Mouse (Mus musculus) ES-Bruce4 (cell line): Measurements from ENCODE around the gene Atp1a2. TPM values are rescaled to one million over a fixed set of nuclear protein-coding genes. Genes with fewer than 3 reads are reported as not detected.

Experiments
- H3K27ac ChIP-seq: 2 replicates; pipeline ENCODE4 v1.5.1; 2012; ENCODE audit warnings: low read length, inconsistent platforms; ENCODE audit not compliant: insufficient read depth
- H3K27me3 ChIP-seq: 2 replicates; pipeline ENCODE4 v1.6.1; 2012; ENCODE audit warnings: mild to moderate bottlenecking, low read length, inconsistent platforms; ENCODE audit not compliant: control insufficient read depth, poor library complexity, insufficient read depth, severe bottlenecking
- H3K36me3 ChIP-seq: 2 replicates; pipeline ENCODE4 v1.6.1; 2012; ENCODE audit warnings: inconsistent platforms, mild to moderate bottlenecking, low read length, moderate library complexity; ENCODE audit not compliant: control insufficient read depth, poor library complexity, insufficient read depth, severe bottlenecking
- H3K4me1 ChIP-seq: one replicate; pipeline ENCODE4 v1.8.1; 2011; ENCODE audit warnings: low read length; ENCODE audit not compliant: control insufficient read depth, insufficient read depth
- H3K4me3 ChIP-seq: 2 replicates; pipeline ENCODE4 v1.5.1; 2011; ENCODE audit warnings: low read depth, mild to moderate bottlenecking, low read length
- H3K9ac ChIP-seq: 2 replicates; pipeline ENCODE4 v1.6.1; 2012; ENCODE audit warnings: low read depth, mild to moderate bottlenecking, inconsistent platforms; ENCODE audit not compliant: poor library complexity, severe bottlenecking
- H3K9me3 ChIP-seq: replicated peaks from 2 replicates; pipeline ENCODE4 v1.6.1; 2012; ENCODE audit warnings: mild to moderate bottlenecking, low read length, inconsistent platforms; ENCODE audit not compliant: control insufficient read depth, poor library complexity, insufficient read depth, severe bottlenecking
- CTCF ChIP-seq: IDR thresholded peaks from one replicate; pipeline ENCODE4 v1.8.1; 2011; ENCODE audit warnings: low read depth, low read length
- EP300 ChIP-seq: IDR thresholded peaks from 2 replicates; pipeline ENCODE4 v1.6.1; 2011; ENCODE audit warnings: low read depth, low read length; ENCODE audit not compliant: insufficient read depth
- POLR2A ChIP-seq: IDR thresholded peaks from one replicate; pipeline ENCODE4 v1.8.1; 2011; ENCODE audit warnings: low read length; ENCODE audit not compliant: insufficient read depth
- polyA plus RNA-seq: library from polyadenylated mRNA; stranded (reverse); fragments of >200 nt; gene quantifications from 2 replicates; pipeline ENCODE4 v1.2.4, GENCODE M21; 2011; ENCODE audit warnings: low read depth; ENCODE audit not compliant: missing spikeins, insufficient read depth, insufficient read length

Gene Atp1a2
- polyA plus RNA-seq, 1 experiment, result 2.1 TPM

DNA sequence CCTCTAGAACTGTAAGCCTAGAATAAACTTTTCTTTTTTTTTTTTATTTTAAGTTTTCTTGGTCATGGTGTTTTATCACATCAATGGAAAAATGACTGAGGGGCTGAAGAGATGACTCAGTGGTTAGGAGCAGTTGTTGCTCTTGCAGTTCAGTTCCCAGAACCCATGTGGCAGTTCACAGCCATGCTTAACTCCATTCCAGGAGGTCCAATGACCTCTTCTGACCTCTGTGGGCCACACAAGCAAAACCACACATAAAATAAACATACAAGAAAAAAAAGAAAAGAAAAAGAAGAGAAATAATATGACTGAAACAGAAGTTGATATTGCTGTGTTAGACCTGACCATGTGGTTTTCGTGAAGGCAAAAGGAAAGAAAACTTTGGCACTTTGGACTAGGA lies 68.6 kb downstream of the Atp1a2 start:
- Histone ChIP-seq H3K4me3 (no peak overlapping the region), H3K36me3 (no peaks in the 10 kb centered on the region), H3K9ac (no peak overlapping the region), H3K9me3 (no peaks in the 10 kb centered on the region), H3K4me1 (no peaks in the 10 kb centered on the region), H3K27ac (no peak overlapping the region), H3K27me3 (no peaks in the 10 kb centered on the region)
- TF ChIP-seq POLR2A, result no peak
- TF ChIP-seq CTCF, result no peak
- TF ChIP-seq EP300, result no peak

GRCm38 (mm10) chr1:172228209-172228608 lies 69.7 kb downstream of the Atp1a2 start:
- no peak overlapping the region for H3K27ac ChIP-seq

More at GRCm38 (mm10) chr1:172228209-172228608, 69.7 kb downstream of the Atp1a2 start:
- Histone ChIP-seq H3K4me1 (no peaks in the 10 kb centered on the region), H3K36me3 (no peaks in the 10 kb centered on the region), H3K9me3 (no peaks in the 10 kb centered on the region), H3K4me3 (no peak overlapping the region), H3K27me3 (no peaks in the 10 kb centered on the region), H3K9ac (no peak overlapping the region)
- TF ChIP-seq EP300, result no peak
- TF ChIP-seq POLR2A, result no peak
- no peak for TF ChIP-seq CTCF

Other genes with a start within 250 kb of the Atp1a2 start
- not detected in 2 replicates for gene Nhlh1, start 240.5 kb downstream of the Atp1a2 start, polyA plus RNA-seq
- gene Copa, start 215.5 kb downstream of the Atp1a2 start, polyA plus RNA-seq, result 161 and 163 TPM in 2 replicates
- 54.2 and 56.2 TPM in 2 replicates for gene Ncstn, start 215.3 kb downstream of the Atp1a2 start, polyA plus RNA-seq
- gene Pex19, start 171.3 kb downstream of the Atp1a2 start, polyA plus RNA-seq, result 82.0 and 83.8 TPM in 2 replicates
- 98.6 and 103 TPM in 2 replicates for gene Dcaf8, start 150.0 kb downstream of the Atp1a2 start, polyA plus RNA-seq
- gene Pea15a, start 91.3 kb downstream of the Atp1a2 start, polyA plus RNA-seq, result 61.0 and 62.6 TPM in 2 replicates
- gene Casq1, start 78.2 kb downstream of the Atp1a2 start, polyA plus RNA-seq, result 1.7 and 1.8 TPM in 2 replicates
- gene Atp1a4, start 39.6 kb downstream of the Atp1a2 start, polyA plus RNA-seq, result not detected in 2 replicates
- gene Igsf8, start 36.4 kb downstream of the Atp1a2 start, polyA plus RNA-seq, result 35.4 and 35.8 TPM in 2 replicates
- not detected in 2 replicates for gene Kcnj9, start 31.3 kb upstream of the Atp1a2 start, polyA plus RNA-seq
- 1.0 and 1.3 TPM in 2 replicates for gene Kcnj10, start 43.1 kb upstream of the Atp1a2 start, polyA plus RNA-seq
- gene Pigm, start 78.5 kb upstream of the Atp1a2 start, polyA plus RNA-seq, result 19.9 and 21.2 TPM in 2 replicates
- gene Slamf9, start 177.3 kb upstream of the Atp1a2 start, polyA plus RNA-seq, result 0.46 and 0.85 TPM in 2 replicates
- gene Igsf9, start 183.7 kb upstream of the Atp1a2 start, polyA plus RNA-seq, result 40.5 and 40.6 TPM in 2 replicates
- gene Tagln2, start 202.0 kb upstream of the Atp1a2 start, polyA plus RNA-seq, result 269 and 312 TPM in 2 replicates
- 2.1 and 2.3 TPM in 2 replicates for gene Cfap45, start 222.7 kb upstream of the Atp1a2 start, polyA plus RNA-seq